Mouse (Mus musculus) erythroblast, embryonic 14.5 days (primary cell): Measurements from ENCODE around the gene Ruvbl2. TPM values are rescaled to one million over a fixed set of nuclear protein-coding genes. Genes with fewer than 3 reads are reported as not detected.
A peak's percentile ranks its signal among the peaks of the same experiment; 100 is the strongest.
"Not testable (repeated sequence)": the region's sequence is repeated elsewhere in the genome, so short reads cannot be mapped to it uniquely, and the experiment has no call there.

ENCODE experiments used
- H3K27me3 ChIP-seq: 2 replicates; pipeline ENCODE4 v1.6.1; 2012; ENCODE audit warnings: inconsistent platforms; ENCODE audit not compliant: control insufficient read depth
- H3K36me3 ChIP-seq: 2 replicates; pipeline ENCODE4 v1.6.1; 2012; ENCODE audit warnings: mild to moderate bottlenecking, inconsistent platforms; ENCODE audit not compliant: control insufficient read depth
- H3K4me1 ChIP-seq: 2 replicates; pipeline ENCODE4 v1.6.1; 2012; ENCODE audit warnings: inconsistent platforms; ENCODE audit not compliant: control insufficient read depth
- H3K4me3 ChIP-seq: replicated peaks from 2 replicates; pipeline ENCODE3; 2012; ENCODE audit warnings: moderate library complexity, mild to moderate bottlenecking, inconsistent platforms
- H3K9me3 ChIP-seq: 2 replicates; pipeline ENCODE4 v1.6.1; 2012; ENCODE audit warnings: low read length, inconsistent platforms, mixed read lengths; ENCODE audit not compliant: control insufficient read depth
- GATA1 ChIP-seq: IDR thresholded peaks from 2 replicates; pipeline ENCODE4 v1.6.1; 2012; ENCODE audit warnings: low read length, inconsistent platforms, mixed read lengths
- TAL1 ChIP-seq: IDR thresholded peaks from 3 replicates; pipeline ENCODE4 v1.6.1; 2012; ENCODE audit warnings: low read length, inconsistent platforms, mixed read lengths
- polyA plus RNA-seq: library from polyadenylated mRNA; stranded (reverse); fragments of >175 nt; gene quantifications from 2 replicates; pipeline ENCODE4 v1.2.3, GENCODE M21; 2012

Gene Ruvbl2
- polyA plus RNA-seq: 15.2 and 15.3 TPM in 2 replicates

GRCm38 (mm10) chr7:45437521-45438276, at the start of gene Ruvbl2:
Gene Ruvbl2, minus strand, starts transcription at chr7:45438096.
- TF ChIP-seq TAL1 (no peak), GATA1 (no peak)
- no peaks in the 10 kb centered on the region for H3K9me3 ChIP-seq
- H3K27me3 ChIP-seq: peaks cover 11% of the 10 kb centered on the region
- H3K4me3 ChIP-seq: no peak within 1 kb of the TSS
- peaks cover 2% of the 10 kb centered on the region for H3K36me3 ChIP-seq
- H3K4me1 ChIP-seq: peaks cover 31% of the 10 kb centered on the region

DNA sequence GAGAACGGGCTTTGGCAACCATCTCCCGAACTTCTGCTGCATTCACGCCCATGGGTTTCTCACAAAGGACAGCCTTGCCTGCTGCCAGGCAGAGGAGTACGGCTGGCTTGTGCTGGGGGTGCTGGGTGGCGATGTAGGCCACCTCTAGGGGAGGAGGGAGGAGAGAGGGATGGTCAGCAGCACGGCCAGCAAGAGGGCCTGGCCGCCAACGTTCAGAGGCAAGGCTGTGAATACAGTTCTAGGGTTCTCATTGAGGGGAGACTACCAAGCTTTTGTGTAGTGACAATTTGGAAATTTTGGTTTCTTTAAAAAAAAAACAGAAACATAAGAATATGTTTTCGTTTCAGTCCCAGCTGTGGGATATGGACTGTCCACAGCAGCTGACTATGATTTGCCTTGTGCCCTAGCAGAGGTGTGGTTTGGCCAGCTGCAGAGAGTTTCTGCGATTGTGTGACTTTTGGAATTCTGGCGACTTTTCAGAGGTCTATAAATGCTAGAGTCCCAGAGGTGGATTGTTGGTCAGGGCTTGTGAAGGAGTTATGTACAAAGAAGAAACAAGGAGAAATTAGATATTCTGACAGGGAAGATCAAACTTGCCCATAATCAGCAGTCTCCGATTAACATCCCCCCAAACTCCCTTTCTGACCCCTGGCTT, 49.0 kb upstream of the Ruvbl2 start, which contains the start of gene Gm45808:
Gm45808 (minus strand) TSS at position 51 of the 655 bp plus-strand sequence.
- peaks cover 68% of the 10 kb centered on the region for H3K4me1 ChIP-seq

DNA sequence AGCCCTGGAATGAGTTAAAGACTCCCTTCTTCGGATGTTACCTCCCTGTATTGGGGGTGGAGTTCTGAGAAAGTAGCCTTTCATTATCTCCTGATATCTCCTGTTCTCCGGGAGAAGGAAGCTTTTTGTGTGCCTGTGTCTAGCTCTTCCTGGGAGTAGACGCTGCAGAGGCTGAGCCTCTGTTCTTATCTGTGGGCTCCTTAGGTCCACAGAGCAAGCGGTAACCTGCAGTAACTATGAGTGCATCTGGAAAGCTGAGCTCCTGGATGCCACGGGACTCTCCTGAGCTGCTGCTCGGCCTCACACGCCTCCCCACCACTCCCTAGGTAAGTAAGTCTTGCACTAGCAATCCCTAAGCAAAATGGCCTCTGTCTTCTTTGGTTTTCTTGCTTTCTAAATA, 48.3 kb upstream of the Ruvbl2 start:
- Histone ChIP-seq H3K4me3 (no peak overlapping the region), H3K4me1 (peaks cover 67% of the 10 kb centered on the region), H3K9me3 (no peaks in the 10 kb centered on the region), H3K36me3 (no peaks in the 10 kb centered on the region; the same call in 1 of the 2 replicates), H3K27me3 (no peaks in the 10 kb centered on the region)
- TF ChIP-seq TAL1 (no peak), GATA1 (peak; percentile 3; the same call in 1 of the 2 replicates)

More for the DNA sequence above, 49.0 kb upstream of the Ruvbl2 start, which contains the start of gene Gm45808:
- Histone ChIP-seq H3K9me3 (no peaks in the 10 kb centered on the region), H3K36me3 (peaks cover 4% of the 10 kb centered on the region), H3K4me3 (no peak within 1 kb of the TSS), H3K27me3 (no peaks in the 10 kb centered on the region)
- TF ChIP-seq TAL1 (no peak), GATA1 (no peak)

DNA sequence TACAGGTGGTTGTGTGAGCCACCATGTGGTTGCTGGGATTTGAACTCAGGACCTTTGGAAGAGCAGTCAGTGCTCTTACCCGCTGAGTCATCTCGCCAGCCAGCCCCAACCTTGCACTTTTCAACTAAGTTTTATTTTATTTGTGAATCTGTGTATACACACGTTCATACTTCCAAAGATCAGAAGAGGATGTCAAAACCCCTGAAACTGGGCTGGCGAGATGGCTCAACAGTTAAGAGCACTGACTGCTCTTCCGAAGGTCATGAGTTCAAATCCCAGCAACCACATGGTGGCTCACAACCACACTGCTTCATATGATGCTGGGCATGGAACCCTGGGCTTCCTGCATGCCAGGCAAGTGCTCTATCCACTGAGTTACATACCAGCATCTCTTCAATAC, 47.1 kb upstream of the Ruvbl2 start:
- H3K36me3 ChIP-seq, H3K27me3 ChIP-seq, H3K4me3 ChIP-seq, H3K9me3 ChIP-seq: not testable (repeated sequence)
- peaks cover 59% of the 10 kb centered on the region for H3K4me1 ChIP-seq

- Histone ChIP-seq H3K36me3 (peaks cover 6% of the 10 kb centered on the region; the same call in 1 of the 2 replicates), H3K27me3 (no peaks in the 10 kb centered on the region), H3K4me3 (no peak overlapping the region), H3K4me1 (peaks cover 38% of the 10 kb centered on the region), H3K9me3 (no peaks in the 10 kb centered on the region)
- TF ChIP-seq GATA1 (no peak), TAL1 (no peak)
Observed at GRCm38 (mm10) chr7:45482166-45482565, 44.3 kb upstream of the Ruvbl2 start.

DNA sequence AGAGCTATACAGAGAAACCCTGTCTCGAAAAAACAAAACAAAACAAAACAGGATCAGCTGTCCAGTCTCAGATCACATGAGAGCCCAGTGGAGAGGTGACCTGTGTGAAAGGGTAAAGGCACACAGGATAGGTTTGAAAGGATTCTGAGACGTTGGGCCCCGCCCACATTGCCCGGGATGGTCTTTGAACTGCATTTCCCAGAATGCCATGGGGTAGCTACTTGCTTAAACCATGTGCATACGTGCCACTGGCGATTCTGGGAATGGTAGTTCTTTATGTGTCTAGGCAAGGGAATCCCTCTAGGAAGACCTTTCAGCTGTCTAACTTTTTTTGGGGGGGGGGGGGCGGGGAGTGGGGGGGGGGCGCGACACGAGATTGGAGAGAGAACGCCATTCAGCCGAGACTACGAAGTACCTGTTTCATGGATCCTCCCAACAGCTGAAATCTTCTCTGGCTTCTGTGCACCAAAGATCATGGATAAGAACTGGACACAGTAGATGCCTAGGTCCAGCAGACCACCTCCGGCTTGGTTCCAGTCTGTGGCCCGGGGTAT, 43.6 kb upstream of the Ruvbl2 start, which contains the start of gene Tulp2:
Tulp2 (plus strand) TSS at position 504 of the 554 bp plus-strand sequence.
- no peaks in the 10 kb centered on the region for H3K9me3 ChIP-seq
- H3K27me3 ChIP-seq: no peaks in the 10 kb centered on the region
- H3K36me3 ChIP-seq: peaks cover 6% of the 10 kb centered on the region; the same call in 1 of the 2 replicates
- peaks cover 38% of the 10 kb centered on the region for H3K4me1 ChIP-seq
- H3K4me3 ChIP-seq: no peak within 1 kb of the TSS
- no peak for TF ChIP-seq GATA1
- no peak for TF ChIP-seq TAL1

GRCm38 (mm10) chr7:45480310-45480709, 42.4 kb upstream of the Ruvbl2 start:
- H3K4me3 ChIP-seq, H3K27me3 ChIP-seq, H3K36me3 ChIP-seq, H3K9me3 ChIP-seq: not testable (repeated sequence)
- H3K4me1 ChIP-seq: peaks cover 40% of the 10 kb centered on the region

- no peaks in the 10 kb centered on the region for H3K9me3 ChIP-seq
- H3K36me3 ChIP-seq: peaks cover 8% of the 10 kb centered on the region; the same call in 1 of the 2 replicates
- H3K27me3 ChIP-seq: no peaks in the 10 kb centered on the region
- H3K4me1 ChIP-seq: peaks cover 49% of the 10 kb centered on the region
- no peak overlapping the region for H3K4me3 ChIP-seq
- TF ChIP-seq TAL1 (no peak), GATA1 (no peak)
Observed at GRCm38 (mm10) chr7:45478774-45479173, 40.9 kb upstream of the Ruvbl2 start.

DNA sequence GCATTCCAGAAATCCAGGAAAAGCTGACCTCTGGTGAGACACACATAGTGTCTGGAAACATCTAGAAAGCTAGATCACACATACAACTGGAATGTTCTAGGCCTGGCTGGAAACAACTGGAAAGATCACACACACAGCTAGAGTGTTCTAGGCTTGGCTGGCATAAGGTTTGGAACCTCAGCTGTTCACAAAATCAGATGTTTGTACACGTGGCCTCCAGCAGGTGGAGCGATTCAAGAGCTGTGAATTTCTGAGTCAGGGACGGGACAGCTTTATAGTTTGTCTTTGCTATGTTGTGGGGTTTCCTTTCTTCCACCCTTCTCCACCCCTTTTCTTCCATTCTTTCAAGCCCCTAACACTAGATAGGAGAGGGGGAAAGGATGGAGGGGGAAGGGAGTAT, 39.1 kb upstream of the Ruvbl2 start:
- no peaks in the 10 kb centered on the region for H3K27me3 ChIP-seq
- TF ChIP-seq TAL1 (no peak), GATA1 (no peak)
- H3K9me3 ChIP-seq: no peaks in the 10 kb centered on the region
- peaks cover 47% of the 10 kb centered on the region for H3K4me1 ChIP-seq
- no peak overlapping the region for H3K4me3 ChIP-seq
- H3K36me3 ChIP-seq: peaks cover 8% of the 10 kb centered on the region; the same call in 1 of the 2 replicates
